Mouse (Mus musculus): ENCODE data around the gene Spg20.

Gene Spg20

GRCm38 (mm10) chr3:55097186-55097585 is 14.7 kb upstream of the Spg20 start:
- DNase-seq (ENCODE audit: low spot score in 2 of 2) = no peak

- no peak for DNase-seq (ENCODE audit: low spot score in 2 of 2)
These were observed 13.9 kb upstream of the Spg20 start for GRCm38 (mm10) chr3:55098014-55098413.

GRCm38 (mm10) chr3:55098990-55099389 is 12.9 kb upstream of the Spg20 start:
- DNase-seq (ENCODE audit: low spot score in 2 of 2) = no peak

GRCm38 (mm10) chr3:55101092-55101491 is 10.8 kb upstream of the Spg20 start:
- DNase-seq (ENCODE audit: low spot score in 2 of 2) = no peak

DNA sequence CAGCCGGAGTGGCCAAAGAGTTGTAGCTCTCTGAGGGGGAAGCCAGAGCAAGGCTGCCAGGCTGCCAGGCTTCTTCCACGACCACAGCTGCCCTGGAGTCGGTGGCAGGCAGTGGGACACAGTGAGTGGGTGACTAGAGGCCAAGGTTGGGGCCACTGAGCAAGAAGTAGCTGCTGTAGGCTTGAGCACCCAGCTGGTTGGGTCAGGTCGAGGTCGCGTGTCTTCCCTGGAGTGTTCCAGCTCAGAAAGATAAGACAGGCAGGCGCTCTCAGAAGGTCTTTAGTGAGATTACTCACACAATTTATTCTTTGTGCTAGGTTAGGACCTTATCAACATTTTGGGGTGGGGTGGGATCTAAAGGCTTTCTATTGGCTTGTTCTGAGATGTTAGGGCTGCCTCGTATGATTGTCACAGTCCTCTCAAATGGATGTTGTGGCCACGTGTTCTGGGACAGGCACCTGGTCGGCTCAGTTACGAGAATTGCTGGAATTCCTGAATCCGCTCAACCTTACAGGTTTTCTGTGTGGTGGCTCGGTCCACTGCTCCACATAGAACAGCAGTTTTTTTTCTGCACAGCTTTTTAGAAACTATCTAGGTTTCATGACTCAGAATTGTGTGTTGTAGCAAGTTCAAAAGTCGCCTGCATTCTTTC is 6.4 kb upstream of the Spg20 start:
- DNase-seq (ENCODE audit: low spot score in 2 of 2) = no peak

DNA sequence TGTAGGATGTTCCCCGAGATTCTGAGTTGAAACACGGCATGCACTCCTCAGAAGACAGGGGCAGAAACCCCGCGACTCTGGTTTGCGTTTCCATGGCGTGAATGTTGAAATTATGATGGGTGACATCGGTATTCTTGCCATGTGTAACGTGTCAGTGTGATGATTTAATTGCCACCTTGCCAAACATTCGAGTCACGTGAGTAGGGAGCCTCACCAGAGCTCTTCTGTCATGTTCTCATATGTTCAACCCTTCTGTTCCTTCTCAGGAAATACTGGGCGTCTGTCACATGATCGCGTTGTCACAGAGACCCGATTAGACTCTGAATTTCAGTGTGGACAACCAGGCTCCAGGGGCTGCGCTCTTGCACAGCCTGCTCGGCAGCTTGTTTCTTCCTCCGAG is 5.9 kb upstream of the Spg20 start:
- DNase-seq (ENCODE audit: low spot score in 2 of 2) = no peak

DNA sequence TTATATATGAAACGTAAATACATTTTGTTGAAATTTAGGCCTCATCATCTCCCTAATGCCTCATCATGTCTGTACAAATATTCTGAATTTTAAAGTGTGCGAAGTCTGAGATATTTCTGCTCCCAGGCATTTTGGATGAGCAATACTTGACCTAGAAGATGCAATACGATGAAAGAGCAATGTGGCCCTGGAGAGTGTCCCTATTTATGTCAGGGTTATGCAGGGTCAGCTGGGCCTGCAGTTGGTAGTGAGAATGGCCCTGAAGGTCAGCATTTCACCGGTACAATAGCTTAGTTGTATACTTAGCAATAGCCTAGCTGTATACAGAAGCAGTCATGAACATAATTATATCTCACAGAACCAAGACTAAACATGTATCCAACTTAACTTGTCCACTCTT is 2.8 kb upstream of the Spg20 start:
- DNase-seq (ENCODE audit: low spot score in 2 of 2) = no peak

DNA sequence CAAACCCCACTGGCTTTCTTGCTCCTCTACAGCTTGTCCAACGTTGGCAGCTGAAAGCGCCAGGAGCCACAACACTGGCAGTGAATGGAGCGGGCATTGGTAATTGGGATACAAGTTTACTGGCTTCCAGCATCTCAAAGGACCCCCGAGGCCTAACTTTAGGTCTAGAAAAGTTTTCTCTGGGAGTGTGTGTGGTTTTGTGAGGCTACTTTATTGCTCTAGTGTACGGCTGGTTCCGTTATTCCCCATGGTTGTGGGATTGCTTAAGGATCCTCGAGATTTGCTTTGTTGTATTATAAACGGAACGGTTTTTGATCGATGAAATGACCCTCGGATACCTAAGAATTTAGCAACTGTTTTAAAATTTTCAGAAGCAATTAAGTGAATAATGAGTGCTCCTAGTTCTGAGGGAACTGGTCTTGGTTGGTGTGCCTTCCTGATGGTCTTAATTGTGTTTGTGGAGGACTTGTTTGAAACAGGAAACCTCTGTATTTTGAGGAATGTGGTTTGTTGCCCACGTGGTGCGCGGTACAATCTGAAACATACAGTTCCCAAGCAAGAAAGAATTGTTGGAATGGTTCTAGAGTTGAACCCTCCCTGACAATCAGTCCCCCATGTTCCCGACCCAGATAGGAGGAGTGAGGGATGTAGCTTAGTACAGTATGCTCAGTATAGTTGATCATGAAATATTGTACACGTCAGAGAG is 955 bp downstream of the Spg20 start:
- DNase-seq (ENCODE audit: low spot score in 2 of 2) = no peak

DNA sequence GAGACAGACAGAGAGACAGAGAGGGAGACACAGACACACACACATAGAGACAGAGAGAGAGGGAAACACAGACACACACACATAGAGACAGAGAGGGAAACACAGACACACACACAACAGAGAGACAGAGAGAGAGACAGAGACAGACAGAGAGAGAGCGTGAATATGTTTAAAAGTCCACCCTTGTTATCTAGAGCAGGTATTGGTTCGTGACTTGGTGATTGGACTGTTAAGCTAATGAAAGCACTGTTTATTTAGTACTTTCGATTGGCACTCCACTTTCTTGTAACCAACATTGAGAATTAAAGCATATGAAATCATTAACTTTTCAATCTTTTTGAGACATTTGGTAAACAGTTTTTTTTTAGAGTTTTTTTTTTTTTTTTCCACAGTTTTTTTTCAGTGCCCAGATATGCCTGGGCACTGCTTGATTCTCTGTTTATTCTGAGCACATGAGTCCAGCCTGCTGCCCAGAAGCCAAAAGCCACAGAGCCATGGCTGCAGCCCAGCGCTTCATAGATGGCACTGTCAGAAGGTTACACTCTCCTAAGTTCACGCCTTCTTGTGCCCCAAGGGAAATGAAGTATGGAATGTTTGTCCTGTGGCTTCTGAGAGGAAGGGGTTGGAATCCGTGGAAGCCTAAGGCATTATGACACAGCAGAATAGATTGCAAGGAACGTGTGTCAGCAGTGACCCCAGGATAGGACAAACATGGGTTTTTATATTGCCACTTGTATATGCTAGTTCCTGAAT is 2.6 kb downstream of the Spg20 start:
- no peak for DNase-seq (ENCODE audit: low spot score in 2 of 2)

- no peak for DNase-seq (ENCODE audit: low spot score in 2 of 2)
These were observed 3.2 kb downstream of the Spg20 start for GRCm38 (mm10) chr3:55115071-55115470.

DNA sequence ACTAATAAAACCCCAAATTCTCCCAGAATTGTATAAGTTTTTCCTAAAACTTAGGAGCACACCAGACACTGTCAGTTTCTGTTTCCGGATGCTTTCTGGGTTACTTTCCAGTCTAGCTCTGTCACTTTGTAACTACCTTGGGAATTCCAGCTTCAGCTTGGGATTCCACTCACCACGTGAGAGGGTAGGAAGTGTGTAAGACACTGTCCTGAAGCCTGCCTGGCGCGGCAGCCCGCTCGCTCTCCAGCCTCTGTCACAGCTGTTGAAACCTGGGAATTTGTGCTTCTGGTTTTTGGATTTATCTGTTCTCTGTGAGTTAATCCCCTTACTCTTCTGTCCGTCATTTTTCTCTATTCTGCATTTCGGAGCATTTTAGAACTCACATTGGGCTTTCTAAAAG is 4.1 kb downstream of the Spg20 start:
- no peak for DNase-seq (ENCODE audit: low spot score in 2 of 2)

DNA sequence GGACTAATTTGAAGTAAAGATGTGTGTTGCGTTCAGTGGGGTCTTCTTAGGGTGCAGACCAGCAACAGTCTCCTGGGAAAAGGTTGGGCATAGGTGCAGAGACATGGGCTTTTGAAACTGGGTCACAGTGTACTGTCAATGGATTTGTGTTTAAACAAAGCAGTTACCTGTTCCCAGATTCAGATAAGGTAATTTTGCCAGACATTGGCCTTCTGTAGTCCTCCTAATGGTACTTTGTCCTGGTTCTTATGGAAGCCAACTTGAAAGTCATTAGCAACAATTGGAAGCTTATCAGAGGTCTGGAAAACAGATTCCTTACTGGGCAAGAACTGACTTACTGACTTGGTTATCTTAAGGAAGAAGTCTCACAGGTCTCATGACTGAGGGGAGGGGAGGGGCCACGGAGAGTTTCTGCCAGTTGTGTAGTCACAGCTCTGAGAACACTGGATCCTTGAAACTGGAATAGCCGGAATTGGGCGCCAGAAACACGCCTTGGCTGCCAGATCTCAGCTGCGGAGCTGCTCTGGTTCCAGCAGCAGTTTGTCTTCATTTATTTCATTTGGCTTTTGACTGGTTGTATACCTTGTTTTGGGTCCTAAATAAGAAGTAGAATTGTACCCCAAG is 7.5 kb downstream of the Spg20 start:
- no peak for DNase-seq (ENCODE audit: low spot score in 2 of 2)

DNA sequence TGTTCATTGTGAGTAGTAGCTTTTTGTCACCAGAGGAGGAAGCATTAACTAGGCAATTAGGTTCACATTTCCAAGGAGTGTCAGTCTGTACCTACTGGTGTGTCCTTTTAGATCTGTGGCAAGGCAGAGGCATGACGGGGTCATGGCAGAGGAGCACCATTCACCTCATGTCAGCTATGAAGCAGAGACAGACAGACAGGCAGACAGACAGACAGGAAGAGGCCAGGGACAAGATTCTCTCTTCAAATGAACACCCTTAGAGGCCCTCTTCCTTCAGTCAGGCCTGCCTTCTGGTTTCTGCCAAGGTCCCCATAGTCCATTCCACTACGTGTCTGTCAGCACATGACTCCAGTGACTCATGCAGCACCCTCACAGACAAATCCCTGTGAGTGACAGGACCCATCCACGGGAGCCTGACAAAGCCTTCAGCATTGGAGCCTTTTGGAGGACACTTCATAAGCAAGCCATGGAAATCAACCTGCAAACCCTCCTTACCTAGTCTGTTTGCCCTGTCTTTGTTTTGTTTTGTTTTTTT is 10.5 kb downstream of the Spg20 start:
- DNase-seq (ENCODE audit: low spot score in 2 of 2) = no peak

DNA sequence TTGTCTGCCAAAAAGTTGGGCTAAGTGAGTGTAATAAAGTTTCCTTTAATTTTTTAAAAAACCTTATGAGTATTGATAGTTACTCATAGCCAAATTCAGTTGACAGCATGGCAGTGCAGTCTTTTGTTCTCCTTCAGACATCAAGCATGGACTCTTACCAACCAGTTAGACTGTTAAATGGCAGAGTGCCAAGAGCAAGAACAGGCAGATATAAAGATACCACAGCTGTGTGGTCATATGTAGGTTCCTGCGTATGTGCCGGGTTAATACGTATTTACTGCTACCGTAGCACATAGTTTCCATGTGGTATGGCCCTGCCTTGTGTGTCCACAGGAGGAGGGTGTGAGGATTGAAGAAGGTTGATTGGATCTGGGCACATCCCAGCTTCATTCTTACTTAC is 11.2 kb downstream of the Spg20 start:
- no peak for DNase-seq (ENCODE audit: low spot score in 2 of 2)

DNA sequence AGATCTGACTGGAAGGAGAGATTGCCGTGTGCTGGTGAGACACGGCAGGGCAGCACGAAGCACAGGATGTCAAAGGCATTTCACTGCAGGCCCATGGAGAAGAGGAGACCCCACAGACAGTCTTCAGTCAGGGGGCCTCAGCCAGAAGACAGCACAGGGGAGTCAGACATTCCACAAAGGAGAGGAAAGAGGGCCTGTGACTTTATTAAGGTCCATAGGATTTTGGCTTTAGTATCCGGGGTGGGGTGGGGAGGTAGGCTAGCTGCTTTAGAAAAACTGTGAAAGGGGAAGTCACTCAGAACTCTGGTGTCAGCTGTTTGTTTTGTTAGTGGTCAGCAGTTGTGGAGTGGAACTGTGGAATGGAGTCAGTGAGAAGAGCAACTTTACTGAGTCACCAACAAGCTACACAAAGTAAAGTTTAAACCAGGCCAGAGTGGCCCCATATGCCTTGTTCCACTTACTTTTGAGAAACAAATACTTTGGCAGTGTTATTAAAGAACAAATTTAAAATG is 17.3 kb downstream of the Spg20 start:
- no peak for DNase-seq (ENCODE audit: low spot score in 2 of 2)

DNA sequence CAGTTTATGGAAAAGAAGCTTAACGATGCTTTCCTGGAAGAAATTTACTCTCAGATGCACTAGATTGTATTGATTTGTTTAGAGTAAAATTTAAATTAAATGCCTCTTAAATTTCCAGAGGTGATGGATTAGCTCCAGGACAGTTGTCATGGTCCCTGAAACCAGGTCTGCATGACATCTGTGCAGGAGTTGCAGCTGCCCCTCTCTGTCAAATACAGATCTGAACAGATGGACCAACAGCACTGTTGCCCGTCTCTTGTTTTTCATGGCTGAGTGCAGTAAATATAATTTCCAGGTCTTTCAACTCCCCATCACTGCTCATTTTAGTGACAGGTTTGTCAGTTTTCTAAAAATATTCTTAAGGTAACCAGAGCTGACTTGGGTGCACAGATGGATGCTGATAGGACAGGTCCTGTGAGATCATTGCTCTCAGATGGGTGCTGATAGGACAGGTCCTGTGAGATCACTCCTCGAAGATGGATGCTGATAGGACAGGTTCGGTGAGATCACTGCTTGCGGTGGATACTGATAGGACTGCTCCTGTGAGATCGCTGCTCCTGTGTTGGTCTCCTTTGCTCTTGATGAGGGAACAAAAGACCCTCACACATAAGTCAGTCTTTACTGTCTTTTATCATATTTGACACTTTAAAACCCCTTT is 19.8 kb downstream of the Spg20 start:
- DNase-seq (ENCODE audit: low spot score in 2 of 2) = no peak

GRCm38 (mm10) chr3:55137039-55137438 is 25.1 kb downstream of the Spg20 start, which contains the start of gene Ccdc169:
Gene Ccdc169 (plus strand): TSS chr3:55137339.
- DNase-seq (ENCODE audit: low spot score in 2 of 2) = no peak

GRCm38 (mm10) chr3:55139837-55140236 is 27.9 kb downstream of the Spg20 start:
- no peak for DNase-seq (ENCODE audit: low spot score in 2 of 2)

DNA sequence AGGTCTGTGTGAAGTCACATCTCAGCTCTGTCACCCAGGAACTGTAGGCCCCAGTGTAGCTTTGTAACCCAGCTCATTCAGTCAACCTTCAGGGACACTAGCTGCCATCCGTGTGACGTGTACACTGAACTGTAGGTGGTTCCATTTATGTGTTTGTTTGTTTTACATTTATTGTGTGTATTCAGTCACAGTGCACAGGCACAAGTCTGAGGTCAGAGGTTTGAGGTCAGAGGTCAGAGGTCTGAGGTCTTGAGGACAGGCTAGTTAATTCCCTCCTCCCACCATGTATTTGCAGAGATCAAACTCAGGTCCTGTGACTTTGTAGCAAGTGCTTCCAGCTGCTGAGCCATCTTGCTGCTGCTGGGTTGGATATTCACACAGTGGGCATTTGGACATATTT is 29.5 kb downstream of the Spg20 start:
- no peak for DNase-seq (ENCODE audit: low spot score in 2 of 2)

DNA sequence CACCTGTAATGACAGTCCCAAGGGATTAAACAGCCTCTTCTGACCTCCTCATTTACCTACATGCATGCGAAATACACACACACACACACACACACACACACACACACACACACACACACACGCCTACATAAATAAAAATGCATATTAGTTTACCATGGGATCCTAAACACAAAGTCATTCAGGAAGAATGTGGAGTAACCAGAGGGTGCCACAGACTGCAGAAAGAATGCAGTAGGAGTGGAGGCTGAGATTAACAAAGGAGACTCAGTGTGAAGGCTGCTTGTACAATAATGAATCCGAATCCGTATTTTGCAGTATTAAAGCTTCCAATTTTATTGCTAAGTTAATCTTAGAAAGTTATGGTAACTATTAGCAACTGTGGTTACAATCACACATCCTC is 33.0 kb downstream of the Spg20 start:
- no peak for DNase-seq (ENCODE audit: low spot score in 2 of 2)

GRCm38 (mm10) chr3:55146441-55146840 is 34.5 kb downstream of the Spg20 start:
- DNase-seq (ENCODE audit: low spot score in 2 of 2) = no peak

Data from spleen, postnatal 10 days (tissue).